Mouse (Mus musculus) heart, embryonic 15.5 days (tissue): ENCODE measurements around the gene E330017A01Rik. TPM values are rescaled to one million over a fixed set of nuclear protein-coding genes. Genes with fewer than 3 reads are reported as not detected.

Experiments
- ATAC-seq: fragments of 200-750 bp; cut with Nextera tagmentation; replicated peaks from 2 replicates; pipeline ENCODE4 v1.8.0; 2017; ENCODE audit warnings: low read depth, moderate TSS enrichment; ENCODE audit not compliant: insufficient number of reproducible peaks, insufficient read depth, low FRiP score
- H3K27ac ChIP-seq: fragments of 300-500 bp; sonication (generic); 2 replicates; pipeline ENCODE4 v1.5.1; 2015; ENCODE audit warnings: mild to moderate bottlenecking, inconsistent platforms
- H3K27me3 ChIP-seq: fragments of 300-500 bp; sonication (generic); 2 replicates; pipeline ENCODE4 v1.6.1; 2015; ENCODE audit warnings: inconsistent platforms
- H3K36me3 ChIP-seq: fragments of 300-500 bp; sonication (generic); 2 replicates; pipeline ENCODE4 v1.6.1; 2015; ENCODE audit warnings: mild to moderate bottlenecking, inconsistent platforms
- H3K4me1 ChIP-seq: fragments of 300-500 bp; sonication (generic); replicated peaks from 2 replicates; pipeline ENCODE4 v1.6.1; 2015; ENCODE audit warnings: inconsistent platforms
- H3K4me2 ChIP-seq: fragments of 300-500 bp; sonication (generic); 2 replicates; pipeline ENCODE4 v1.6.1; 2015; ENCODE audit warnings: inconsistent platforms, mild to moderate bottlenecking, moderate library complexity
- H3K4me3 ChIP-seq: fragments of 300-500 bp; sonication (generic); 2 replicates; pipeline ENCODE4 v1.5.1; 2015; ENCODE audit warnings: mild to moderate bottlenecking, inconsistent platforms
- H3K9ac ChIP-seq: fragments of 300-500 bp; sonication (generic); 2 replicates; pipeline ENCODE4 v1.6.1; 2015; ENCODE audit warnings: mild to moderate bottlenecking, inconsistent platforms
- H3K9me3 ChIP-seq: fragments of 300-500 bp; sonication (generic); replicated peaks from 2 replicates; pipeline ENCODE4 v1.6.1; 2016; ENCODE audit warnings: inconsistent platforms
- WGBS: fragments of 180-500 bp; shearing (Covaris S2); methylation state at CpG from one replicate; pipeline ENCODE4 v1.1.7; 2015; ENCODE audit warnings: mixed read lengths; 5-methylcytosine and 5-hydroxymethylcytosine counted together
- polyA plus RNA-seq: library from polyadenylated mRNA; unstranded; fragments of >200 nt; fragmentation: Nextera tagmentation; extraction: Ambion mirVana; gene quantifications from 2 replicates; pipeline ENCODE4 v1.2.1, GENCODE M21; 2015

Gene E330017A01Rik
- not detected in 2 replicates for polyA plus RNA-seq

- no peaks in the 10 kb centered on the region for H3K36me3 ChIP-seq
- ATAC-seq = no peak
- H3K4me1 ChIP-seq = no peaks in the 10 kb centered on the region
- H3K9ac ChIP-seq = no peak within 1 kb of the TSS
- no peak within 1 kb of the TSS for H3K27ac ChIP-seq
- no peak within 1 kb of the TSS for H3K4me2 ChIP-seq
- H3K27me3 ChIP-seq = no peaks in the 10 kb centered on the region
- no peaks in the 10 kb centered on the region for H3K9me3 ChIP-seq
- no peak within 1 kb of the TSS for H3K4me3 ChIP-seq
- WGBS = 54% methylated on average over 3 of the region's 3 CpGs
These were observed at the start of gene E330017A01Rik for GRCm38 (mm10) chr16:58638689-58639175. Gene E330017A01Rik (minus strand): TSS chr16:58638739.

- Histone ChIP-seq H3K4me1 (peaks cover 9% of the 10 kb centered on the region; the same call in 1 of the 2 replicates), H3K27ac (0 out of 2 replicates have a peak overlapping the region, but pooled peaks have one; percentile 24), H3K4me3 (no peak overlapping the region), H3K36me3 (peaks cover 6% of the 10 kb centered on the region; the same call in 1 of the 2 replicates), H3K27me3 (no peaks in the 10 kb centered on the region), H3K9ac (no peak overlapping the region), H3K9me3 (no peaks in the 10 kb centered on the region), H3K4me2 (peak overlapping the region; percentile 40)
- no peak; the same call in 1 of the 2 replicates for ATAC-seq
- 51% methylated on average over 20 of the region's 20 CpGs for WGBS
These were observed 47.3 kb upstream of the E330017A01Rik start for GRCm38 (mm10) chr16:58685548-58686537.

GRCm38 (mm10) chr16:58684537-58684936 is 46.0 kb upstream of the E330017A01Rik start:
- H3K36me3 ChIP-seq = peaks cover 11% of the 10 kb centered on the region; the same call in 1 of the 2 replicates
- H3K27me3 ChIP-seq = no peaks in the 10 kb centered on the region
- no peak overlapping the region for H3K9ac ChIP-seq
- H3K9me3 ChIP-seq = no peaks in the 10 kb centered on the region
- H3K4me2 ChIP-seq = no peak overlapping the region
- H3K4me3 ChIP-seq = no peak overlapping the region
- H3K27ac ChIP-seq = no peak overlapping the region
- ATAC-seq = no peak
- H3K4me1 ChIP-seq = peaks cover 9% of the 10 kb centered on the region; the same call in 1 of the 2 replicates

- Histone ChIP-seq H3K9me3 (no peaks in the 10 kb centered on the region), H3K9ac (no peak overlapping the region), H3K4me2 (no peak overlapping the region), H3K36me3 (peaks cover 11% of the 10 kb centered on the region; the same call in 1 of the 2 replicates), H3K4me3 (no peak overlapping the region), H3K27me3 (no peaks in the 10 kb centered on the region), H3K27ac (no peak overlapping the region), H3K4me1 (peaks cover 9% of the 10 kb centered on the region; the same call in 1 of the 2 replicates)
- WGBS = 90% methylated on average over 4 of the region's 4 CpGs
- no peak for ATAC-seq
These were observed 45.4 kb upstream of the E330017A01Rik start for GRCm38 (mm10) chr16:58683911-58684310.

- Histone ChIP-seq H3K27me3 (no peaks in the 10 kb centered on the region), H3K27ac (no peak overlapping the region), H3K9ac (no peak overlapping the region), H3K4me1 (peaks cover 9% of the 10 kb centered on the region), H3K9me3 (no peaks in the 10 kb centered on the region), H3K36me3 (peaks cover 17% of the 10 kb centered on the region), H3K4me2 (no peak overlapping the region), H3K4me3 (no peak overlapping the region)
- no peak for ATAC-seq
- 68% methylated on average over 7 of the region's 7 CpGs for WGBS
These were observed 44.3 kb upstream of the E330017A01Rik start for GRCm38 (mm10) chr16:58682870-58683269.

- Histone ChIP-seq H3K4me2 (no peak overlapping the region), H3K4me1 (peaks cover 9% of the 10 kb centered on the region), H3K36me3 (peaks cover 23% of the 10 kb centered on the region), H3K27me3 (no peaks in the 10 kb centered on the region), H3K9me3 (no peaks in the 10 kb centered on the region), H3K4me3 (no peak overlapping the region), H3K27ac (no peak overlapping the region), H3K9ac (no peak overlapping the region)
- 91% methylated on average over 6 of the region's 6 CpGs for WGBS
- no peak for ATAC-seq
These were observed 43.5 kb upstream of the E330017A01Rik start for GRCm38 (mm10) chr16:58682046-58682445.

- H3K4me2 ChIP-seq = no peak overlapping the region
- H3K36me3 ChIP-seq = peaks cover 47% of the 10 kb centered on the region
- H3K4me1 ChIP-seq = peaks cover 2% of the 10 kb centered on the region; the same call in 1 of the 2 replicates
- no peaks in the 10 kb centered on the region for H3K9me3 ChIP-seq
- no peak overlapping the region for H3K9ac ChIP-seq
- 54% methylated on average over 7 of the region's 7 CpGs for WGBS
- H3K4me3 ChIP-seq = no peak overlapping the region
- H3K27me3 ChIP-seq = no peaks in the 10 kb centered on the region
- no peak for ATAC-seq
- no peak overlapping the region for H3K27ac ChIP-seq
These were observed 40.1 kb upstream of the E330017A01Rik start for GRCm38 (mm10) chr16:58678660-58679059.

GRCm38 (mm10) chr16:58677491-58677890 is 39.0 kb upstream of the E330017A01Rik start:
- H3K9ac ChIP-seq = no peak overlapping the region
- H3K27me3 ChIP-seq = no peaks in the 10 kb centered on the region
- H3K4me3 ChIP-seq = no peak overlapping the region
- H3K36me3 ChIP-seq = peaks cover 54% of the 10 kb centered on the region
- no peak overlapping the region for H3K4me2 ChIP-seq
- peaks cover 2% of the 10 kb centered on the region; the same call in 1 of the 2 replicates for H3K4me1 ChIP-seq
- 86% methylated on average over 5 of the region's 5 CpGs for WGBS
- no peak overlapping the region for H3K27ac ChIP-seq
- no peaks in the 10 kb centered on the region for H3K9me3 ChIP-seq
- no peak for ATAC-seq

GRCm38 (mm10) chr16:58676633-58677032 is 38.1 kb upstream of the E330017A01Rik start:
- no peak overlapping the region for H3K27ac ChIP-seq
- ATAC-seq = no peak
- H3K9ac ChIP-seq = no peak overlapping the region
- H3K9me3 ChIP-seq = no peaks in the 10 kb centered on the region
- no peak overlapping the region for H3K4me3 ChIP-seq
- H3K36me3 ChIP-seq = peaks cover 54% of the 10 kb centered on the region
- H3K4me2 ChIP-seq = no peak overlapping the region
- no peaks in the 10 kb centered on the region for H3K27me3 ChIP-seq
- WGBS = 56% methylated on average over 3 of the region's 3 CpGs
- peaks cover 2% of the 10 kb centered on the region; the same call in 1 of the 2 replicates for H3K4me1 ChIP-seq

GRCm38 (mm10) chr16:58676156-58676555 is 37.6 kb upstream of the E330017A01Rik start:
- ATAC-seq = no peak
- no peak overlapping the region for H3K4me2 ChIP-seq
- H3K4me1 ChIP-seq = peaks cover 7% of the 10 kb centered on the region
- H3K9me3 ChIP-seq = no peaks in the 10 kb centered on the region
- H3K4me3 ChIP-seq = no peak overlapping the region
- H3K9ac ChIP-seq = no peak overlapping the region
- no peaks in the 10 kb centered on the region for H3K27me3 ChIP-seq
- no peak overlapping the region for H3K27ac ChIP-seq
- H3K36me3 ChIP-seq = peaks cover 49% of the 10 kb centered on the region
- WGBS = 78% methylated on average over 7 of the region's 7 CpGs

- H3K27ac ChIP-seq = no peak overlapping the region
- H3K9ac ChIP-seq = no peak overlapping the region
- H3K4me1 ChIP-seq = peaks cover 8% of the 10 kb centered on the region
- ATAC-seq = no peak
- no peak overlapping the region for H3K4me3 ChIP-seq
- H3K4me2 ChIP-seq = no peak overlapping the region
- no peaks in the 10 kb centered on the region for H3K27me3 ChIP-seq
- WGBS = 93% methylated on average over 13 of the region's 13 CpGs
- no peaks in the 10 kb centered on the region for H3K9me3 ChIP-seq
- H3K36me3 ChIP-seq = peaks cover 44% of the 10 kb centered on the region
These were observed 36.7 kb upstream of the E330017A01Rik start for GRCm38 (mm10) chr16:58675256-58675655.
